Mouse (Mus musculus) erythroblast, adult 5-6 weeks (primary cell): Measurements from ENCODE around the gene Ticrr. TPM values are rescaled to one million over a fixed set of nuclear protein-coding genes. Genes with fewer than 3 reads are reported as not detected.
A peak's percentile ranks its signal among the peaks of the same experiment; 100 is the strongest.

Experiments used
- ATAC-seq: replicated peaks from 2 replicates; pipeline ENCODE4 v1.8.0; 2016; ENCODE audit warnings: moderate number of reproducible peaks, mild to moderate bottlenecking, moderate TSS enrichment, inconsistent platforms; ENCODE audit not compliant: poor library complexity, low FRiP score, severe bottlenecking
- total RNA-seq, 2 experiments: library from RNA; stranded (forward) in 1 of 2; stranded (reverse) in 1 of 2; fragments of 150-400 nt in 1 of 2; fragments of 200-764, 138-1000 nt in 1 of 2; gene quantifications; 2 replicates each; pipeline versions ENCODE4 v1.2.3 to v1.2.4; 2015 to 2017; ENCODE audit warnings: low replicate concordance in 2 of 2

The Ticrr gene
- total RNA-seq, 2 experiments from 2014 or later: 9.0 to 11.9 TPM

- no peak for ATAC-seq
Measured at GRCm38 (mm10) chr7:79670900-79671604, 11.1 kb downstream of the Ticrr start.

DNA sequence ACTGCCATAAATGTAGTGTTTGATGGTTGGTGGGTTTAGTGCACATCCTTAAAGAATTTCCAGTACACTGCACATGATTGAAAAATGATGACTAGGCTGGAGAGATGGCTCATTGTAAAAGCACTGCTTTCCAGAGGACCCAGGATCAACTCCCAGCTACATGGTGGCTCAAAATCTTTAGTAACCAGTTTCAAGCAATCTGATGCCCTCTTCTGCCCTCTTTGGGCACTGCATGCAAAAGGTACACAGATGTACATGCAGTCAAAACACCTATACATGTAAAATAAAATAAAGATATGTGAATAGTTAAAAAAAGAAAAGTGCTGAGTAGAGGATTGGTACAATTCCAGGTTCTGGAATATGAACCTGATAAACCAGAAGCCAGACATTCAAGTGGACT is 19.2 kb downstream of the Ticrr start:
- ATAC-seq: no peak

- no peak for ATAC-seq
Measured at GRCm38 (mm10) chr7:79680231-79680630, 20.2 kb downstream of the Ticrr start.

DNA sequence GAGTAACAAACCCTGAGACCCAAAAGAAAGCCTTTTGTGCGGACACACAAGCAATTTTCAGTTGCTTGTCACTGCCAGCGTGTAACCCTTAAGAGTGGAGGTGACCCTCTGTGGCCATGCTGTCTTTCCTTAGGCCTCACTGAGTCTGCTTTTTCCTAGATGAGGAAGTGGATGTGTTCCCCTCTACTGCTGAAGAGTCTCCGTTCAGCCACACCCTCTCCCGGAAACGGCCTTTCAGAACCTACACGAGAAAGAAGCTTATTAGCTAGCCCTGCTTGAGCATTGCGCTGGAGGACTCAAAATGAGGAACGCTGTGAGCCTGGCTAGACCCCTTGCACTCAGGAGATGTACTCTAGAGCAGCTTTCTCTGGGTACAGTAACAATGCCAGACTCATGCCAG is 36.5 kb downstream of the Ticrr start:
- no peak for ATAC-seq

GRCm38 (mm10) chr7:79702755-79703154 is 42.8 kb downstream of the Ticrr start:
- ATAC-seq: no peak

DNA sequence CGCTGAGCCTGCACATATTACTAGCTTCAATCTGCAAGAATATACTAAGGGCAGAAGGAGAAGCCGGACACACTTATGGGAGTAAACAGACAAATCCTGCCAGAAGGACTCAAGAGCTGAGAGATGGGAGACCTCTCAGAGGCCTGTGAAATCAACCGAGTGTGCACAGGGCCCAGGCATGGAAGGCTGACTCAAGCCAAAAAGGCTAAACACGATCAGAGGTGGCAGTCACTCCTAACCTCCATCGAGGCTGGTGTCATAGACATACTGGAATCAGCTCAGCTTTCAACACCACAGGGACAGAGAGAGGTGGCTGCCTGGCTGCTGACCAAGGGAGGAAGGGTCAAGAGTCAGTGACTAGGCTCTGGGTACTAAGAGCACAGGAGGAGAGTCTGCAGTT is 45.2 kb downstream of the Ticrr start:
- ATAC-seq: no peak

- no peak for ATAC-seq
Measured at GRCm38 (mm10) chr7:79710130-79710607, 50.2 kb downstream of the Ticrr start.

- ATAC-seq: 0 out of 2 replicates have a peak, but pooled peaks have one; percentile 12
Measured at GRCm38 (mm10) chr7:79710831-79711230, 50.8 kb downstream of the Ticrr start.

GRCm38 (mm10) chr7:79715187-79715981 is 55.4 kb downstream of the Ticrr start, which contains the start of gene Kif7:
Gene Kif7 (minus strand): TSS chr7:79715720.
- no peak for ATAC-seq

GRCm38 (mm10) chr7:79721386-79721977 is 61.5 kb downstream of the Ticrr start:
- ATAC-seq: no peak

DNA sequence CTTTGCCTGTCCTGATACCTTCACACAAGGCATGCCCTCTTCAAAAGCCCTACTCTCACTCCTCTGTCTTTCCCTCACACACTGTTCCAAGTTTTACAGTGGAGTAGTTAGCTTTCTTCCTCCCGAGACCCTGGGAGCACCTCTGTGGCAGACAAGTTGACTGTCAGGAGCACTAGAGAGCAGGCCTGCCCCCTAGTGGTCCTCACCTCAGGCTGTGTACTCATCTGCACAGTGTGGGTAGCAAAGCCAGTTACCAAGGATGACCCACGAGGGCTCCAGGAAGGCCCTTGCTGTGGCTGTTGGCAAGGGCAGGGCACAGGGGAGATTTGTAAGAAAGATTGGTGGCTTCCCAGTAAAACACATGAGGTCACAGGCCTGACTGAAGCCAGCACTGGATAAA is 67.1 kb downstream of the Ticrr start:
- ATAC-seq: no peak

DNA sequence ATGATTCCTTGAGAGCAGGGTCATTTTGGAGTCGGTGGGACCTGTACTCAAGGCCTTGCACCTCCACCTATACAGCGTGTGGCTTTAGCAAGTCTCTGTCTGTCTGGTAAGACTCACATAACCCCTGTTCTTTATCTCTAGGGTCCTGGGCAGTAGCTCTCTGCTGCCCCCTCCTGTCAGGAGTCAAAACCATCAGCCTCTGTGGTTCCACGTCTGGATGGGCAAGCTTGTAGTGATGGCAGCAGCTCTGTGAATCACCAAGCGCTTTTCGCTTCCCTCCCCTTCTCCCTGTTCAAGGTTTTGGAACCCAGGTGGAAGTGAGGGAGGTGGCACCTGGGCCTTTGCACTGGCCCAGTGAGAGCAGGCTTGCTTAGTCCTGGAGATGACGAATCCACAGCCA is 68.2 kb downstream of the Ticrr start:
- ATAC-seq: peak; percentile 75

DNA sequence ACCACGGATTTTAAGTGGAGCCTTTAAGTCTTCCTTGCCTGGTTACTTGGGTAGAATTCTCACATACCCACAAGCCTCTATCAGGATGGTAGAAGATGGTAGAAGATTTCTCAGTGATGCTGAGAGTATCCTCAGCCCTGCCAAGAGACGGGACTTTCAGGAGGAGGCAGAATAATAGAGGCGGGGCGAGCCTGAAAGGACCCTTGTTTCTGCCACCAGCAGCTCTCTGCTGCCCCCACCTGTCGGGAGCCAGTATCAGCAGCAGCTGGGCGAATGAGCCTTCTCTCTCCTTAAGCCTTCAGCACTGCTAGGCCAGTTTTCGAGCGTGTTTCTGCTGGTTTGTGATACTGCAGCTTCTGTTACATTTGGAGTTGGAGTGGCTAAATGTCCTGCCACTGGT is 69.2 kb downstream of the Ticrr start:
- no peak for ATAC-seq

- ATAC-seq: no peak; the same call in 1 of the 2 replicates
Measured at GRCm38 (mm10) chr7:79729743-79730370, 69.9 kb downstream of the Ticrr start.

- no peak for ATAC-seq
Measured at GRCm38 (mm10) chr7:79731438-79731837, 71.4 kb downstream of the Ticrr start.

- ATAC-seq: no peak
Measured at GRCm38 (mm10) chr7:79732622-79733021, 72.6 kb downstream of the Ticrr start, which contains the start of gene Plin1. Gene Plin1 (minus strand): TSS chr7:79732903.

DNA sequence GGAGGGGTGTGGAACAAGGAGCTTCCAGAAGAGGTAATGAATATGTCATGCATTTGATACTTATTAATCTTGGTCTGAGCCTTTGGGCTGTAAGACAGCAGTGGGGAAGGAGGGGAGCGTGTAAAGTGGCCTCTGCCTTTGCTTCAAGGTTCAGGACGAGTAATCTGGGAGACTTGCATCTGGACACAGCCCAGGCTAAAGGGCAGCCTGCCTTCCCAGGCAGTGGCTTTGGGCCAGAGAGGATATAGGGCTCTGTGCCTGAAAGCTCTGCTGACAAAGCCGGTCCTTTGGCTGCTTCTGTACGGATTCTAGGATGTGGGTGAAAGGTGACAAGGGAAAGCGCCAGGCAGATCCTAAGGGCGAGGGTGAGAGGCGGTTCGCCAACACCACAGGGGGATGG is 74.6 kb downstream of the Ticrr start:
- no peak for ATAC-seq

DNA sequence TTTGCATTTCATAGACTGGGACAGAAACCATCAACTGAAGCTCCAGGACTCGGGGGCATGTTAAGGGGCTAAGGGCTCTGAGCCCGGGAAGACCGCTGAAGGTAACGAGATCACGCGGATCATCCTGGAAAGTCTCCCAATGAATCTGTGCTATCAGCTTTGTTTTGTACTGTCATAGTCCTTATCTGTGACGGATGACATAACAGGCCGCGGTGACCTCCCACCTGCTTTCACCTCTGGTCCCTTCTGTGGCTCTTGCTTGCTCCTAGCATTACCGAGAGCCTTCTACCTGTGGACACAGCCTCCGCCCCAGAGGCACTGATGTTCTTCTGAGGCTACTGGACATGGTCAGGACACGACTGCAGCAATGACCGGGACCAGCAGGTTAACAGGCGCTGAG is 76.5 kb downstream of the Ticrr start:
- no peak for ATAC-seq

GRCm38 (mm10) chr7:79738913-79739312 is 78.9 kb downstream of the Ticrr start:
- no peak for ATAC-seq

- ATAC-seq: no peak
Measured at GRCm38 (mm10) chr7:79740279-79740678, 80.3 kb downstream of the Ticrr start.
